Mouse (Mus musculus): ENCODE results near the gene Zcchc24. TPM values are rescaled to one million over a fixed set of nuclear protein-coding genes. Genes with fewer than 3 reads are reported as not detected.
A peak's percentile ranks its signal among the peaks of the same experiment; 100 is the strongest.
"Not testable (repeated sequence)": the region's sequence is repeated elsewhere in the genome, so short reads cannot be mapped to it uniquely, and the experiment has no call there.

Gene Zcchc24
- polyA plus RNA-seq (2014; fragmentation: Nextera tagmentation; extraction: Ambion mirVana): 17.0 and 24.0 TPM in 2 replicates

DNA sequence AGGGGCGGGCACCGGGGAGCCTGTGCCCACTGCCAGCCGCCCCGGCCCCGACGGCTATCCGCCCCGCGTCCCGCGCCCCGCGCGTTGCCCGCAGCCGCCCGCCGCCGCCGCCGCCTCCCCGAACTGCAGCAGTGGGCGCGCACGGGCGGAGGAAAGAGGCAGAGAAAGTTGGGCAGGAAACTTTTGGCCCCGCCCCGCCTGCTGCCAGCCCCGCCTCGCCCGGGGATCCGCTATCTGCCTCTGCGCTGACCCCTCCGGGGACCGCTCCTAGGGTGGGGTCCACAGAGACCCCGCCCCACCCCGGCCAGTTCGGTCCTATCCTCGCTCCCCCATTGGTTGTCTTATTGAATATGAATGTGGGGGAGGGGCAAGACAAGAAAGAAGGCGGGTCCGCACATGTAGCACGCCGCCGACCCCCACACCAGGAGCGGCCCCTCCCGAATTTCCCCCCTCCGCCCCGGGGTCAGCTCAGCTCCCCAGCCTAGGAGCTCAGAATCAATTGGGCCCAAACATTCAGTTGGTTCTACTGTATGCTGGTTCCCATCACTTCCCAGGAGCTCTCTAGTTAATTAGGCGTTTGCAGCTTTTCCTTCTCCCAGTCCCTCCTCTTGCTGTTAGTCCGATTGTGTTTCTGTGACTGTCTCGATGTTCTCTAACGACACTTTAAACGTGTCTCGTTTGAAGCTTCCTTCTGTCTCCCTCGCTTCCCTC lies at the start of gene Zcchc24:
Gene Zcchc24 (minus strand): TSS at position 125 of the 711 bp plus-strand sequence.
- H3K36me3 ChIP-seq (ENCODE audit: control insufficient read depth, insufficient read depth, low read length): no peaks in the 10 kb centered on the region
- no peaks in the 10 kb centered on the region for H3K9me3 ChIP-seq (ENCODE audit: control insufficient read depth, low read length)
- peak within 1 kb of the TSS; percentile 73 for H3K9ac ChIP-seq (ENCODE audit: low read depth, low read length)
- peak within 1 kb of the TSS; percentile 77 for H3K4me3 ChIP-seq (ENCODE audit: low read length)
- peak; percentile 94 for ATAC-seq (ENCODE audit: low FRiP score, low TSS enrichment)
- under 1% methylated on average over 28 of the region's 55 CpGs for WGBS
- peak within 1 kb of the TSS; percentile 73 for H3K4me2 ChIP-seq (replicated peaks; ENCODE audit: low read depth, low read length)
- peaks cover 30% of the 10 kb centered on the region for H3K4me1 ChIP-seq (ENCODE audit: control insufficient read depth, insufficient read depth, low read length)
- no peaks in the 10 kb centered on the region for H3K27me3 ChIP-seq (ENCODE audit: control insufficient read depth, insufficient read depth, low read length)
- H3K27ac ChIP-seq (ENCODE audit: low read depth, low read length): peak within 1 kb of the TSS; percentile 88

DNA sequence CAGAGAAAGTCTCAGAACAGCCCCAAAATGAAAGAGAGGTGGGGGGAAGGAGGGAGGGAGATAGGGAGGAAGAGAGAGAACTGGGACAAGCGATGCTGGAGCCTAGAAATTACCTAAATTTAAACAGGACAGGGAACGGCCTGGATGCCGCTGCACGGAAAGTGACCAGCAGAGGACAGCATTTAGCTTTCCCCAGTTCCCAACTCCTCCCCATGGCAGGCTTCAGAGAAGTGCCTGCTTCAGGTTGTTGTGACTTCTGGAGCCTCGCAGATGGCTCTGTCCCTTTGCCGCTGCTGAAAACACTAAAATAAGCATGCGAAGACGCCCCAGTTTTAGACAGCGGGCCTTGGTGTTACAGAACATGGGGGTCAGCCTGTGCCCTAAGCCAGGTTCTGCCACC lies 47.6 kb upstream of the Zcchc24 start:
- ATAC-seq (ENCODE audit: low FRiP score, low TSS enrichment): peak; percentile 73; the same call in 1 of the 2 replicates
- no peaks in the 10 kb centered on the region for H3K27me3 ChIP-seq (ENCODE audit: control insufficient read depth, insufficient read depth, low read length)
- WGBS: 6% methylated on average over 9 of the region's 9 CpGs
- no peaks in the 10 kb centered on the region for H3K36me3 ChIP-seq (ENCODE audit: control insufficient read depth, insufficient read depth, low read length)
- no peak overlapping the region for H3K4me3 ChIP-seq (ENCODE audit: low read length)
- no peaks in the 10 kb centered on the region for H3K4me1 ChIP-seq (ENCODE audit: control insufficient read depth, insufficient read depth, low read length)
- no peaks in the 10 kb centered on the region for H3K9me3 ChIP-seq (ENCODE audit: control insufficient read depth, low read length)
- H3K27ac ChIP-seq (ENCODE audit: low read depth, low read length): no peak overlapping the region
- no peak overlapping the region for H3K9ac ChIP-seq (ENCODE audit: low read depth, low read length)
- no peak overlapping the region for H3K4me2 ChIP-seq (replicated peaks; ENCODE audit: low read depth, low read length)

DNA sequence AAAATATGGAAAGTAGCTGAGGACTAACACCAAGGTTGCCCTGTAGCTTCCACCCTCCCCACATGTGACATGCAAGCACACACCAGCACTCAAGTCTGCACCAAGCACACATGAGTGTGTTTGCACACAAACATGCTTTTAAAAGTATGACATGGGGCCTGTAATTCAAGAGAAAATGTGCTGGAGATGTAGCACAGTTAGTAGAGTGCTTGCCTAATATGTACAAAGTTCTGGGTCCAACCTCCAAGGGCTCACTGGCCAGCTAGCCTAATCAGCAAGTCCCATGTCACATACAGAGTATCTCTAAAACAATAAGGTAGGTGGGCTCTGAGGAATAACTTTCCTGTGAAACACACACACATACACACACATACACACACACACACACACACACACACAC lies 45.3 kb upstream of the Zcchc24 start:
- no peak overlapping the region for H3K9ac ChIP-seq (ENCODE audit: low read depth, low read length)
- H3K9me3 ChIP-seq (ENCODE audit: control insufficient read depth, low read length): no peaks in the 10 kb centered on the region
- no peaks in the 10 kb centered on the region for H3K27me3 ChIP-seq (ENCODE audit: control insufficient read depth, insufficient read depth, low read length)
- H3K36me3 ChIP-seq (ENCODE audit: control insufficient read depth, insufficient read depth, low read length): no peaks in the 10 kb centered on the region
- H3K4me3 ChIP-seq (ENCODE audit: low read length): no peak overlapping the region
- ATAC-seq (ENCODE audit: low FRiP score, low TSS enrichment): no peak
- H3K4me2 ChIP-seq (replicated peaks; ENCODE audit: low read depth, low read length): no peak overlapping the region
- H3K4me1 ChIP-seq (ENCODE audit: control insufficient read depth, insufficient read depth, low read length): no peaks in the 10 kb centered on the region
- no peak overlapping the region for H3K27ac ChIP-seq (ENCODE audit: low read depth, low read length)

DNA sequence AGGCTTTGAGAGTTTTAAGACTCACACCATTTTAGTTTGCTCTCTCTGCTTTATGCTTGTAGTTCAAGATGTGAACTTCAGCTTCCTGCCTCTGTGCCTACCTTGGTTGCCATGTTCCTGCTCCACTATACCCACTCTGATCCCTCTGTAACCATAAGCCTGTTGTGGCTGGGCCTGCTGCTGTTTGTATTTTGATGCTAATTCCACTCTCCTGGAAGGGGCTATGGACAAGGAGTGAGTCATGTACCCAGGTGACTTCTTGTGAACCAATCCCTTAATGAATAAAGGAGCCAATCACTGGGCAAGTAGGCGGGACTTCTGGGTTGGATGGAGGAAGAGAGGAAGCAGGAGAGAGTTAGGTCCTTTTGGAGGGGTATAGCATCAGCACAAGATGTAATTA lies 42.2 kb upstream of the Zcchc24 start:
- H3K4me2 ChIP-seq (replicated peaks; ENCODE audit: low read depth, low read length); ATAC-seq (ENCODE audit: low FRiP score, low TSS enrichment); H3K27ac ChIP-seq (ENCODE audit: low read depth, low read length); H3K4me3 ChIP-seq (ENCODE audit: low read length); H3K4me1 ChIP-seq (ENCODE audit: control insufficient read depth, insufficient read depth, low read length); H3K9ac ChIP-seq (ENCODE audit: low read depth, low read length); H3K9me3 ChIP-seq (ENCODE audit: control insufficient read depth, low read length); H3K27me3 ChIP-seq (ENCODE audit: control insufficient read depth, insufficient read depth, low read length); H3K36me3 ChIP-seq (ENCODE audit: control insufficient read depth, insufficient read depth, low read length): not testable (repeated sequence)
- 71% methylated on average over 1 of the region's 1 CpGs for WGBS

DNA sequence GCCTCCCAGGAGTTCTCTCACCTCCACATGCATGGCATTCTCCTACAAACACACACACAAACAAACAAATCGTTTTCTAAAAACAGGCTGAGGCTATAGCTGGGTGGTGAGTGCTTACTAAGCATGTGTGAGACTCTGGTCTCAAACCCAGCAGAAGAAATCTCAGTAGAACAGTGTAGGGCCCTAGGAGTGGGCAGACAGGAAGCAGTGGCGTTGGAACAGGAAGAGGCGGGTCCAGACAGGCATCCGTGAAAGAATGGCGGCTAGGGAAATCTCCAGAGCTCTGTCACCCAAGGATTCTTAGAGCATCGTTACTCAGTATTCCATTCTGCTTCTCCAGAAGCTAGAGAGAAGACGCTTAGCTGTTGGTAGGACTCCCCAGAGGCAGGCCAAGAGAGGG lies 37.7 kb upstream of the Zcchc24 start:
- Histone ChIP-seq H3K4me2 (replicated peaks; ENCODE audit: low read depth, low read length) (no peak overlapping the region), H3K9me3 (ENCODE audit: control insufficient read depth, low read length) (no peaks in the 10 kb centered on the region), H3K4me1 (ENCODE audit: control insufficient read depth, insufficient read depth, low read length) (no peaks in the 10 kb centered on the region), H3K27me3 (ENCODE audit: control insufficient read depth, insufficient read depth, low read length) (no peaks in the 10 kb centered on the region), H3K36me3 (ENCODE audit: control insufficient read depth, insufficient read depth, low read length) (no peaks in the 10 kb centered on the region), H3K4me3 (ENCODE audit: low read length) (no peak overlapping the region), H3K9ac (ENCODE audit: low read depth, low read length) (no peak overlapping the region), H3K27ac (ENCODE audit: low read depth, low read length) (no peak overlapping the region)
- 91% methylated on average over 7 of the region's 7 CpGs for WGBS
- no peak for ATAC-seq (ENCODE audit: low FRiP score, low TSS enrichment)

DNA sequence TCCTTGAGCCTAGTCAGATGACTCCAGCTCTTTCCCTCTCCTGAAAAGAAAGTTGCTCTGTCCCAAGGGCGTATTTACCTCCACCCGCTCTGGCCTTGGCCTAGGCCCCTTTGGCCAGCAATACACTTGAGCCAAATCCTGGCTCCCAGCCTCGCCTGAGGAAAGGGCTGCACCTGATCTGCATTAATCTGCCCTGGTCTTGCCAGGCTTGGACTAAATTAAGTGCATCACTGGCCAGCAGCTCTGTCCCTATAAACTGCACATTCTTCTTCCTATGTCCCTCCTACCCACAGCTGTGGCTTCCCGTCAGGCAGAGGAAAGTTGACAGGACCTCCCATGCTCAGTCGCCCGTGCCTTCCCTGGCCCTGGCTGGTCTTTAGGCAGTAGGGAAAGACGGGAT lies 37.0 kb upstream of the Zcchc24 start:
- peak; percentile 72; the same call in 1 of the 2 replicates for ATAC-seq (ENCODE audit: low FRiP score, low TSS enrichment)
- Histone ChIP-seq H3K27me3 (ENCODE audit: control insufficient read depth, insufficient read depth, low read length) (no peaks in the 10 kb centered on the region), H3K9me3 (ENCODE audit: control insufficient read depth, low read length) (no peaks in the 10 kb centered on the region), H3K4me1 (ENCODE audit: control insufficient read depth, insufficient read depth, low read length) (no peaks in the 10 kb centered on the region), H3K4me3 (ENCODE audit: low read length) (no peak overlapping the region), H3K4me2 (replicated peaks; ENCODE audit: low read depth, low read length) (no peak overlapping the region), H3K36me3 (ENCODE audit: control insufficient read depth, insufficient read depth, low read length) (no peaks in the 10 kb centered on the region), H3K27ac (ENCODE audit: low read depth, low read length) (no peak overlapping the region; the same call in 1 of the 2 replicates), H3K9ac (ENCODE audit: low read depth, low read length) (no peak overlapping the region)
- 47% methylated on average over 7 of the region's 7 CpGs for WGBS

DNA sequence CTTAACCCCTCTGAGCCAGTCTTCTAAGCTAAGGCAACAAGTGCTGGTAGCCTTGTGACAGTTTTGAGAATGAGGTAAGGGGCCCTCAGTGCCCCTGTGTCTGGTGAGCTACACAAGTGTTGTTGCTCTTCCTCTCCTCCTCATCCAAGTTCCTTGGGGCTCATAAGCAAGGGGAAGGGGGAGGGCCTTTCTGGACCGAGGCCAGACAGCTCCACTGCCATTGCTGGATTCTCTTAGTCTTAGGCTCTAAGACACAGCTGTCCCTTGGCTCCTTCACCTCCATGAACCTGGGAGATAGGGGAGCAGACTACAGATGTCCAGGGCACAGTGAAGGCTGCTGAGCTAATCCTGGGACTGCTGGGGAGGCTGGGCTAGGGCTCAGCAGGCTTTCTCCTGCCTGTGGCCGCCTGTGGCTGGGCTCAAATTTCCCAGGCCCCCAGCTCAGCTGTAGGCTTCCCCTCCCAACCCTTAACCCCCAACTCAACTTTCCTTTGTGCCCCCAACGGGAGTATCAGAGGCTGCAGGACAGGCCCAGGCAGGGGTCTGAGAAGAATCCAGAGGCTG lies 34.5 kb upstream of the Zcchc24 start:
- 30% methylated on average over 3 of the region's 3 CpGs for WGBS
- H3K4me1 ChIP-seq (ENCODE audit: control insufficient read depth, insufficient read depth, low read length): 0 out of 2 replicates have a peak, but pooled peaks cover 6% of the 10 kb centered on the region
- H3K27ac ChIP-seq (ENCODE audit: low read depth, low read length): no peak overlapping the region
- no peaks in the 10 kb centered on the region for H3K36me3 ChIP-seq (ENCODE audit: control insufficient read depth, insufficient read depth, low read length)
- H3K27me3 ChIP-seq (ENCODE audit: control insufficient read depth, insufficient read depth, low read length): no peaks in the 10 kb centered on the region
- no peaks in the 10 kb centered on the region for H3K9me3 ChIP-seq (ENCODE audit: control insufficient read depth, low read length)
- no peak for ATAC-seq (ENCODE audit: low FRiP score, low TSS enrichment)
- H3K4me2 ChIP-seq (replicated peaks; ENCODE audit: low read depth, low read length): no peak overlapping the region
- H3K9ac ChIP-seq (ENCODE audit: low read depth, low read length): no peak overlapping the region
- no peak overlapping the region for H3K4me3 ChIP-seq (ENCODE audit: low read length)

DNA sequence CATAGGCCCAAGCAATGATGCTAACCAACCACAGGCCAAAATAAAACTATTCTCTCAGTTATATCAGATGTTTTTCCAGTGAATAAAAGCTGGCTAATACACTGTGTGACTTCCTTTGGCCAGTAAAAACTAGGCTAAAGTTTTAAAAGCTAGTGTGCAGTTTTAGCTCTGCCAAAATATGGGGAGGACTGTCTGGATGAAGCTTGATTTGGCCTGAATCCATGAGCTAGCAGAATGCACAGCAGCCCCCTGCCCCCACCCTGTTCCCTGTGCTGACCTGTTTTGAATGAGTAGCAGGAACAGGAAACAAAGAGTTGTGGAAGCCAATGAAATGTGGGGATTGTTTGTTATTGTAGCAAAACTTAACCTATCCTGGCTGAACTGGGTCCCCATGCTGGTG lies 33.7 kb upstream of the Zcchc24 start:
- H3K4me1 ChIP-seq (ENCODE audit: control insufficient read depth, insufficient read depth, low read length): 0 out of 2 replicates have a peak, but pooled peaks cover 6% of the 10 kb centered on the region
- no peak for ATAC-seq (ENCODE audit: low FRiP score, low TSS enrichment)
- H3K27me3 ChIP-seq (ENCODE audit: control insufficient read depth, insufficient read depth, low read length): no peaks in the 10 kb centered on the region
- no peak overlapping the region for H3K4me2 ChIP-seq (replicated peaks; ENCODE audit: low read depth, low read length)
- no peaks in the 10 kb centered on the region for H3K36me3 ChIP-seq (ENCODE audit: control insufficient read depth, insufficient read depth, low read length)
- H3K9ac ChIP-seq (ENCODE audit: low read depth, low read length): no peak overlapping the region
- H3K9me3 ChIP-seq (ENCODE audit: control insufficient read depth, low read length): no peaks in the 10 kb centered on the region
- no peak overlapping the region for H3K4me3 ChIP-seq (ENCODE audit: low read length)
- no peak overlapping the region for H3K27ac ChIP-seq (ENCODE audit: low read depth, low read length)

DNA sequence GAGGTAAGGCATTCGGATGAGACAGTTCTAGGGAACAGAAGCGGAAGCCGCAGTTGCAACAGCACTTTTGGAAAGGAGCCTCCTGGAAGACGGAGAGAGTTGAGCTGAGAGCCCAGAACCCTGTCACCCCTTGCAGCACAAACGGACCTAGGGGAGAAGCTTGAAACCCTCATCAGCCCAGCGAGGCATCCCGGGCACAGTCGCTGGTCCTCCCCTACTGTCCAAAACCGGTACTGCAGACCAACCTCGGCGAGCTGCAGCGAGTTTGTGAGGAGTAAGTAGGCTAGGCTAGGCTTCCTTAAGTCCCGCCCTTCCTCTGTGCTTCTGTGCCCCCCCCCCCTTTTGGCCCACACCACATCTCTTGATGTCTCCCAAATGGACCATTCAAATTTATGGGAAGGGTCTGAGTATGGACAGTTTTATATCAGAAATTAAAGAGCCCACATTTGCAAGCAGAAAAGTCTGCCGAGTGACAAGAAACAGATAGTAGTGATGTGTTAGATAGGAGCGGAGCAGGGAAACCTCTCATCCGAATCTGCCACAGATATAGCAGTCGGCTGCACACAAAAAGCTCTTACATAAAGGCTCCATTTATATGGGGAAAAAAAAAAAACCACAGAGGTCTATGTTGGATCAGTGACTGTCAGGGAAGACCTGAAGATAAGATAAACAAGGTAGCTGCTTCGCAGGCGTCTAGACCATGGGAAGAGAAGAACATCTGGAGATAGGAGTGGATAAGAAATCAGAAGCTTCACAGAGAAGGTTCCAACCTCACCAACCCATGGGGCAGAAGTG lies 31.5 kb upstream of the Zcchc24 start:
- Histone ChIP-seq H3K4me2 (replicated peaks; ENCODE audit: low read depth, low read length) (no peak overlapping the region), H3K27ac (ENCODE audit: low read depth, low read length) (no peak overlapping the region), H3K36me3 (ENCODE audit: control insufficient read depth, insufficient read depth, low read length) (no peaks in the 10 kb centered on the region)

More for the DNA sequence above, 31.5 kb upstream of the Zcchc24 start:
- no peaks in the 10 kb centered on the region for H3K27me3 ChIP-seq (ENCODE audit: control insufficient read depth, insufficient read depth, low read length)
- no peak overlapping the region for H3K9ac ChIP-seq (ENCODE audit: low read depth, low read length)
- H3K9me3 ChIP-seq (ENCODE audit: control insufficient read depth, low read length): no peaks in the 10 kb centered on the region
- peak; percentile 82 for ATAC-seq (ENCODE audit: low FRiP score, low TSS enrichment)
- H3K4me1 ChIP-seq (ENCODE audit: control insufficient read depth, insufficient read depth, low read length): peaks cover 15% of the 10 kb centered on the region
- no peak overlapping the region for H3K4me3 ChIP-seq (ENCODE audit: low read length)
- WGBS: 25% methylated on average over 19 of the region's 19 CpGs
